In genomic region chr14:47053101-47053500, GRCm38 (mm10) we compare ENCODE assay signal across 27 mouse cellular contexts.
A peak's percentile ranks its signal among the peaks of the same experiment; 100 is the strongest.
DNase-seq lines count a peak whose midpoint lies in the region; TF ChIP-seq lines count a peak whose summit lies in the region.
"Had no signal": no experiment of that assay in that cellular context is flagged by ENCODE, and none has a peak within 500 bp of the region (broad histone marks: within the 10 kb centered on the region; RNA-seq: fewer than 3 reads in every experiment).

No protein-coding gene starts in this region.

- H3K79me2 ChIP-seq in heart, adult 2 months (replicated peaks; ENCODE audit: control insufficient read depth, insufficient read depth, low read length): no peaks in the 10 kb centered on the region

- intact Hi-C loops in heart, adult 2 months (cut with DNase I): loop anchor here (5.0 kb wide), 1 partner anchor 41 kb away; no protein-coding TSS in a partner anchor
- intact Hi-C loops in heart, postnatal 14 days (cut with DNase I): no loop called here

- no peak for TF ChIP-seq EP300 in heart, adult 2 months (IDR thresholded peaks at IDR 0.05; ENCODE audit: insufficient read depth, low read depth, low read length)

- H3K27me3 ChIP-seq in heart, adult 2 months (ENCODE audit: control insufficient read depth, insufficient read depth, low read length): no peaks in the 10 kb centered on the region
- H3K27me3 ChIP-seq in heart, embryonic 10.5 days (ENCODE audit: insufficient read depth, poor library complexity, severe bottlenecking): no peaks in the 10 kb centered on the region
- H3K27me3 ChIP-seq: embryonic facial prominence, embryonic 13.5 days; forebrain, embryonic 12.5 days; hindbrain, embryonic 15.5 days; liver, embryonic 15.5 days; lung, embryonic 15.5 days; neural tube, embryonic 15.5 days had no signal

- H3K4me3 ChIP-seq in heart, adult 2 months: no peak overlapping the region
- H3K4me3 ChIP-seq in heart, embryonic 10.5 days: no peak overlapping the region
- H3K4me3 ChIP-seq: embryonic facial prominence, embryonic 13.5 days; erythroblast, embryonic 14.5 days; forebrain, embryonic 12.5 days; gastrocnemius, adult 2 months; hindbrain, embryonic 15.5 days; liver, embryonic 15.5 days; lung, embryonic 15.5 days; megakaryocyte, embryonic 14.5 days; neural tube, embryonic 15.5 days had no signal

- no peak overlapping the region for H3K9ac ChIP-seq in heart, adult 2 months (ENCODE audit: low read depth, low read length)
- H3K9ac ChIP-seq: embryonic facial prominence, embryonic 13.5 days; forebrain, embryonic 12.5 days; hindbrain, embryonic 15.5 days; liver, embryonic 15.5 days; lung, embryonic 15.5 days; neural tube, embryonic 15.5 days had no signal

- peak overlapping the region; percentile 50 for H3K27ac ChIP-seq in heart, adult 2 months
- H3K27ac ChIP-seq in heart, embryonic 10.5 days: no peak overlapping the region
- H3K27ac ChIP-seq: embryonic facial prominence, embryonic 13.5 days; forebrain, embryonic 12.5 days; gastrocnemius, adult 2 months; hindbrain, embryonic 15.5 days; liver, embryonic 15.5 days; lung, embryonic 15.5 days; neural tube, embryonic 15.5 days had no signal

- TF ChIP-seq POLR2A in heart, adult 2 months (IDR thresholded peaks at IDR 0.05; ENCODE audit: insufficient read depth, low read depth, low read length): no peak

- H3K36me3 ChIP-seq in heart, adult 2 months (ENCODE audit: control insufficient read depth, insufficient read depth, low read length): peaks cover 14% of the 10 kb centered on the region
- peaks cover 6% of the 10 kb centered on the region; the same call in 1 of the 2 replicates for H3K36me3 ChIP-seq in heart, embryonic 10.5 days
- H3K36me3 ChIP-seq: embryonic facial prominence, embryonic 13.5 days; forebrain, embryonic 12.5 days; hindbrain, embryonic 15.5 days; liver, embryonic 15.5 days; lung, embryonic 15.5 days; neural tube, embryonic 15.5 days had no signal

- peaks cover 7% of the 10 kb centered on the region; the same call in 1 of the 2 replicates for H3K4me1 ChIP-seq in heart, adult 2 months (ENCODE audit: control insufficient read depth, insufficient read depth, low read length)
- H3K4me1 ChIP-seq in heart, embryonic 10.5 days: peaks cover 12% of the 10 kb centered on the region
- H3K4me1 ChIP-seq: embryonic facial prominence, embryonic 13.5 days; hindbrain, embryonic 15.5 days; lung, embryonic 15.5 days; megakaryocyte, embryonic 14.5 days; neural tube, embryonic 15.5 days had no signal

- DNase-seq in heart, adult 2 months: peak; percentile 34 to 53
- DNase-seq in heart, embryonic 10.5 days (ENCODE audit: low spot score): no peak
- peak; percentile 45 for DNase-seq in adrenal gland, adult 8-10 months
- peak; percentile 33 for DNase-seq in adrenal gland, postnatal 25 days
- DNase-seq in heart, postnatal 14 days: peak; percentile 45 to 64
- no peak for DNase-seq in spleen, postnatal 36 days (ENCODE audit: low spot score in 2 of 2)
- no peak for DNase-seq in frontal cortex, postnatal 25 days (ENCODE audit: low spot score in 2 of 2)
- DNase-seq in layer of hippocampus, adult 8-10 months (ENCODE audit: low spot score in 2 of 2): no peak
- DNase-seq: cerebellum, adult 8-10 months; cerebellum, postnatal 36 days; embryo, embryonic 11 days; gastrocnemius, adult 2 months; kidney, adult 2 months; kidney, postnatal 10 days; liver; lung, postnatal 36 days; midbrain, embryonic 14.5 days; retina, postnatal 1 day; thymus, postnatal 14 days had no signal

- TF ChIP-seq CTCF in heart, adult 2 months (IDR thresholded peaks at IDR 0.05): no peak

- H3K9me3 ChIP-seq in heart, embryonic 10.5 days: no peaks in the 10 kb centered on the region
- H3K9me3 ChIP-seq: embryonic facial prominence, embryonic 13.5 days; forebrain, embryonic 12.5 days; hindbrain, embryonic 15.5 days; liver, embryonic 15.5 days; lung, embryonic 15.5 days; megakaryocyte, embryonic 14.5 days; neural tube, embryonic 15.5 days had no signal

- WGBS in heart, adult 2 months: 88% methylated on average over 1 of the region's 1 CpGs
- WGBS in heart, embryonic 10.5 days: 94% methylated on average over 1 of the region's 1 CpGs

Comparison
In these comparisons a context has a peak if more than half of its experiments do, and no peak if none do; other contexts are left out.
1. DNase-seq: peak in heart, adult 2 months (2 of 2), adrenal gland, adult 8-10 months (single experiment), adrenal gland, postnatal 25 days (single experiment) and heart, postnatal 14 days (2 of 2); none in heart, embryonic 10.5 days (single experiment), spleen, postnatal 36 days (0 of 2), frontal cortex, postnatal 25 days (0 of 2) and layer of hippocampus, adult 8-10 months (0 of 2).